Mouse (Mus musculus) stomach, embryonic 14.5 days (tissue): ENCODE results near the gene Ccrl2. TPM values are rescaled to one million over a fixed set of nuclear protein-coding genes. Genes with fewer than 3 reads are reported as not detected.
A peak's percentile ranks its signal among the peaks of the same experiment; 100 is the strongest.

Source experiments
- ATAC-seq: fragments of 200-750 bp; cut with Nextera tagmentation; 2 replicates; pipeline ENCODE4 v1.8.0; 2017; ENCODE audit warnings: low read depth, moderate TSS enrichment; ENCODE audit not compliant: insufficient number of reproducible peaks, insufficient read depth, low FRiP score
- H3K27ac ChIP-seq: fragments of 300-500 bp; sonication (generic); 2 replicates; pipeline ENCODE4 v1.5.1; 2014; ENCODE audit warnings: mild to moderate bottlenecking, low read length, moderate library complexity, mixed read lengths
- H3K27me3 ChIP-seq: fragments of 300-500 bp; sonication (generic); 2 replicates; pipeline ENCODE4 v1.6.1; 2014; ENCODE audit warnings: low read length, control low read depth, mixed read lengths; ENCODE audit not compliant: control insufficient read depth, insufficient read depth
- H3K36me3 ChIP-seq: fragments of 300-500 bp; sonication (generic); 2 replicates; pipeline ENCODE4 v1.6.1; 2014; ENCODE audit warnings: mild to moderate bottlenecking, control low read depth, low read length, moderate library complexity, mixed read lengths; ENCODE audit not compliant: control insufficient read depth, insufficient read depth
- H3K4me1 ChIP-seq: fragments of 300-500 bp; sonication (generic); 2 replicates; pipeline ENCODE4 v1.6.1; 2014; ENCODE audit warnings: low read length, control low read depth, mixed read lengths; ENCODE audit not compliant: control insufficient read depth, insufficient read depth
- H3K4me2 ChIP-seq: fragments of 300-500 bp; sonication (generic); replicated peaks from 2 replicates; pipeline ENCODE4 v1.6.1; 2014; ENCODE audit warnings: low read depth, low read length, control low read depth
- H3K4me3 ChIP-seq: fragments of 300-500 bp; sonication (generic); 2 replicates; pipeline ENCODE4 v1.5.1; 2014; ENCODE audit warnings: low read depth, low read length, control low read depth
- H3K9ac ChIP-seq: fragments of 300-500 bp; sonication (generic); replicated peaks from 2 replicates; pipeline ENCODE4 v1.6.1; 2014; ENCODE audit warnings: low read depth, mild to moderate bottlenecking, control low read depth, low read length, moderate library complexity, mixed read lengths
- H3K9me3 ChIP-seq: fragments of 300-500 bp; sonication (generic); 2 replicates; pipeline ENCODE4 v1.6.1; 2016; ENCODE audit warnings: low read depth, low read length, control low read depth; ENCODE audit not compliant: control insufficient read depth
- WGBS: fragments of 180-500 bp; shearing (Covaris S2); extraction: QIAGEN DNeasy Blood & Tissue Kit; methylation state at CpG from one replicate; pipeline ENCODE4 v1.1.7; 2014; 5-methylcytosine and 5-hydroxymethylcytosine counted together
- polyA plus RNA-seq: library from polyadenylated mRNA; unstranded; fragments of >200 nt; fragmentation: Nextera tagmentation; extraction: Ambion mirVana; gene quantifications from 2 replicates; pipeline ENCODE4 v1.2.1, GENCODE M21; 2014

The Ccrl2 gene
- 1.0 and 2.2 TPM in 2 replicates for polyA plus RNA-seq

DNA sequence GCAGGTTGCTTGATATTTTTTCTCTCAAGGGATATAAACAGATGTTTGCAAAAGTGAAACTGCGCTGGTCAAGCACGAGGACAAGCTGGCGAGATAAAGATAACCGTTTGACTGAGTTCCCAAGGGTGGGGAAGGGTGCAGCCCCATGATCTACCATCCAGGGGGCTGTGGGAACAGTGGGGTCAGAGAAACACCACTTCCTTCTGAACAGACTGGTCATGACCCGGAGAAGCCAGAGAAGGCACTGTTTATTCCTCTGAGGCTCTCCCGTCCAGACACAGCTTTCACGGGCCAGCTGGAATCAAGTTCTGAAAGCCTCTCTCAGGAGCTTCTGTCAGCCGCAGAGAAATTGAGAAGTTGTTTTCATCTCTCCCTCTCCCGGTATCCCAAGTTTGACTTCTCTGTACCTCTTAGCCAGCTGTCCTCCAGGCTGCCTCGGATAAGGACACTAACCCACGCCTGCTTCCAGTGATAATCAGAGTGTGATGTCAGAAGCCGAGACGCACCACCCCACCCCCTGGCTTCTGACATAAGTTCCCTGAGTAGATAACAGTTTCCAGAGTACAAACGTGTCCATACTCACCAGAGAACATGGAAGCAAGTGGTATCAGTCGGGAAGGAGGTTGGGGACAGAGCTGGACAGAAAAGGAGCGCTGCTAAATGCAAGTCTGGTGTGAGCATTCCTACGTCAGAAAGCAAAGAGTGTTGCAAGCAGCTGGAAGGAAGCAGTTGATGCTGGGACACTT lies at the start of gene Ccrl2:
TSS of gene Ccrl2 (minus strand) at position 722 of the 746 bp plus-strand sequence.
- peak; percentile 82; the same call in 1 of the 2 replicates for ATAC-seq
- Histone ChIP-seq H3K4me1 (no peaks in the 10 kb centered on the region), H3K27me3 (no peaks in the 10 kb centered on the region), H3K36me3 (no peaks in the 10 kb centered on the region), H3K4me2 (peak within 1 kb of the TSS; percentile 50), H3K27ac (peak within 1 kb of the TSS; percentile 3; the same call in 1 of the 2 replicates), H3K4me3 (peak within 1 kb of the TSS; percentile 35), H3K9ac (0 out of 2 replicates have a peak within 1 kb of the TSS, but pooled peaks have one; percentile 0), H3K9me3 (no peaks in the 10 kb centered on the region)
- WGBS = 8% methylated on average over 17 of the region's 17 CpGs

DNA sequence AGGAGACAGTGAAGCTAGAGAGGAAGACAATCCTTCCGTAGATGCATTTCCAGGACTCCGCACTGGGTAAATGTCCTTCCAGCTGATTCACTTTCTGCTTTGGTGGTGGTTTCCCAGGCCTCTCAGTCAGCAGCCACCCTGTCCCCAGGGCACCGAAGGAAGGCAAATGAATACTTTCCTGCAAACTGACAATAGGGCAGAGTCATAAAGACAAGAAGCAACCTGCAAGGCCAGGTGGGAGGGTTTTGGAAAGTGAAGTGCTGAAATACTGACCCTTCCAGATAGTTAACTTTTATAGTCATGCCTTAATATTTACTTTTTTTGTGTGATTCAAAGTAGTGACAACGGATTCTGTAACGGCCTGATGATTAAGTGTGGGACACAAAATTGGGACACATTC lies 46.6 kb upstream of the Ccrl2 start:
- Histone ChIP-seq H3K9me3 (no peaks in the 10 kb centered on the region), H3K27ac (no peak overlapping the region)

DNA sequence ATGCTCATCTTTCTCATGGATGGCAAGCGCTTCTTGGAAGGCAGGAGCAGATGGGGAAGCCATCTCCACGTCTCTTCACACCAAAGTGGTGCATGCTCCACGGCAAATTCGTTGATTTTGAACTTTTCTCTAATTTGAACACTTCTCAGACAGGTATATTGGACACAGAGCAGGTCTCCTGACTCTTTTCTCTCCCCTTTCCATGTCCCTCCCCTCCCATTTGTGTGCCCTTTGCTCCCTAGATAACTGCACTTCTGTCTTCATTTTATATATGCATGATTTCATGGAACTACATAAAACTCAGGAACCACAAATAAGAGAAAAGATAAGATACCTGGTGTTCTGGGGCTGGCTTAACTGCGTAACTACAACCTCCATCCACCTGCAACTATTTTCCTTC lies 46.0 kb upstream of the Ccrl2 start:
- no peak for ATAC-seq

More for the DNA sequence above, 46.6 kb upstream of the Ccrl2 start:
- Histone ChIP-seq H3K36me3 (no peaks in the 10 kb centered on the region), H3K4me2 (no peak overlapping the region), H3K27me3 (no peaks in the 10 kb centered on the region), H3K4me3 (no peak overlapping the region), H3K9ac (no peak overlapping the region), H3K4me1 (no peaks in the 10 kb centered on the region)
- ATAC-seq = no peak
- 82% methylated on average over 5 of the region's 5 CpGs for WGBS

DNA sequence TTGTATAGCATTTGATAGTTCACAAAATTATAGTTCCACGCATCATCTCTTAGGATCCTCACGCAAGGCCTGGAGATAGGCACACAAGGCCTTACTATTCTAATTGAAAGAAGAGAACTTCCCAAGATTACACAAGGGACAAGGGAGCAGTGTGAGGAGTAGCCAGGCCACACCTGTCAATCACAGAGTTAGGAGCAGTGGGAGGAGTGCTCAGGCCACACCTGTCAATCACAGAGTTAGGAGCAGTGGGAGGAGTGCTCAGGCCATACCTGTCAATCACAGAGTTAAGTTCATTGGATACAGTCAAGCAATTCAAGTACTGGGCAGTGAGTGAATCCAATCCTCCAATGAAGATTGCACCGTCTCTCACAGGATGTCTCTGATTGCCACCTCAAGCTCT lies 43.1 kb upstream of the Ccrl2 start:
- H3K27ac ChIP-seq = no peak overlapping the region
- H3K4me2 ChIP-seq = no peak overlapping the region
- H3K27me3 ChIP-seq = no peaks in the 10 kb centered on the region
- no peaks in the 10 kb centered on the region for H3K36me3 ChIP-seq
- no peaks in the 10 kb centered on the region for H3K9me3 ChIP-seq
- H3K9ac ChIP-seq = no peak overlapping the region
- WGBS = 96% methylated on average over 3 of the region's 3 CpGs
- H3K4me1 ChIP-seq = no peaks in the 10 kb centered on the region
- ATAC-seq = no peak
- H3K4me3 ChIP-seq = no peak overlapping the region

More for the DNA sequence above, 46.0 kb upstream of the Ccrl2 start:
- Histone ChIP-seq H3K4me3 (no peak overlapping the region), H3K36me3 (no peaks in the 10 kb centered on the region), H3K9me3 (no peaks in the 10 kb centered on the region), H3K27me3 (no peaks in the 10 kb centered on the region), H3K27ac (no peak overlapping the region), H3K9ac (no peak overlapping the region), H3K4me2 (no peak overlapping the region), H3K4me1 (no peaks in the 10 kb centered on the region)
- WGBS = 79% methylated on average over 5 of the region's 5 CpGs

DNA sequence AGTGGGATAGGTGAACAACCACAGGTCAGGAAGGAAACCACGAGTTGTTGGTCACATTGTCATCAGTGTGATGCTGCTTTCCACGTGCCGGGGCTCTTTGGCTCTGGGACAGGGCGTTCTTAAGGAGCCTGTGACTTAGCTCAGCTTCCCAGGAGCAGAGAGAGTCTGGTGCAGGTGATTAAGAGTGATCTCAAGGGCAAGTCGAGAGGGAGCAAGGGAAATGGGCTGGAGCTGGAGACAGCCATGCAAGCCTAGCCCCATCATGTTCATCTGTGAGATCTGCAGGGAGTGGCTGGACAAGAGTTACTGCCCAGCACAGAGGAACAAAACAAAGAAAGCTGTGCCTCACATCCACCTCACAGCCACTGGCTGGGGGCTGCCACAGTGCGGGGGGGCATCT lies 40.2 kb upstream of the Ccrl2 start:
- H3K4me1 ChIP-seq = no peaks in the 10 kb centered on the region
- no peak overlapping the region for H3K4me2 ChIP-seq
- no peak overlapping the region for H3K4me3 ChIP-seq
- H3K9ac ChIP-seq = no peak overlapping the region
- ATAC-seq = no peak
- H3K9me3 ChIP-seq = no peaks in the 10 kb centered on the region
- 56% methylated on average over 6 of the region's 6 CpGs for WGBS
- H3K27ac ChIP-seq = no peak overlapping the region
- no peaks in the 10 kb centered on the region for H3K27me3 ChIP-seq
- H3K36me3 ChIP-seq = no peaks in the 10 kb centered on the region

DNA sequence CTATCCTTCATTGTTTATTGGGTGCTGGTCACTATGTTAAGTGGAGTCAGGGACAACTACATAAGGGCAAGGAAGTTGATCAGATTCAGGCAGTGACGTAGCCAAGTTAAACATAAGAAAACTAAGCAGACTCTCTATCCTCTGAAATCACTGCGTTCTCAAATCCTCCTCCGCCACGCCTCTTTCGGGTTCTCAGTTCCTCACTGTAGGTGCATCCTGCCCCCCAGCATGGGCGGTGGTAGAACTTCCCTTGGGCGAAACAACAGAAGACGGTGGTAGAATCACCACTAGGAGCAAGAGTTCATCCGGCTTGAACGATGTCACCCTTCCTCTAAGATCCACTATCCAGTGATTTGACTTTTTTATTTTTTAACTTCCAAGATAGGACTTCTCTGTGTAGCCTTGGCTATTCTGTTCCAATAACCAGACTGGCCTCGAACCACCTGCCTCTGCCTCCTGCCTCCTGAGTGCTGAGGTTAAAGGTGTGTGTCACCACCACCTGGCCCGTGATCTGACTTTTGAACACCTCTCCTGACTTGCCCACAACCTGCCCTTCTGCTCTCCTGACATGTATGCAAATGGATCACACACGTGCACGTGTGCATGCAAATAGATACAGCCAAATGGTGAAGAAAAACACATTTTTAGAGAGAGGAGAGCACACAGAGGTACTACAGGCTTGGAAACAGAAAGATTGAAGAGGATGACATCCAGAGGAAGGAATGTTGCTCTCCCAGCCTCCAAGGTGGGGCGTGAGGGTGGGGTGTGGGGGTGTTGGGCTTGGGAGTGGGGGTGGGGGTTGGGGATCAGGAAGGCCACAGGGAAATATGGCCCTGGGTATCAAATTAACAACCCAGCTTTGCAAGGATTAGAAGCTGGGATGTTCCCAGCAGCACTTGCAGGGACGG lies 39.4 kb upstream of the Ccrl2 start:
- 78% methylated on average over 16 of the region's 16 CpGs for WGBS
- Histone ChIP-seq H3K4me1 (no peaks in the 10 kb centered on the region), H3K4me3 (no peak overlapping the region), H3K36me3 (no peaks in the 10 kb centered on the region), H3K4me2 (no peak overlapping the region), H3K27ac (no peak overlapping the region), H3K9me3 (no peaks in the 10 kb centered on the region), H3K9ac (no peak overlapping the region), H3K27me3 (no peaks in the 10 kb centered on the region)
- no peak for ATAC-seq

DNA sequence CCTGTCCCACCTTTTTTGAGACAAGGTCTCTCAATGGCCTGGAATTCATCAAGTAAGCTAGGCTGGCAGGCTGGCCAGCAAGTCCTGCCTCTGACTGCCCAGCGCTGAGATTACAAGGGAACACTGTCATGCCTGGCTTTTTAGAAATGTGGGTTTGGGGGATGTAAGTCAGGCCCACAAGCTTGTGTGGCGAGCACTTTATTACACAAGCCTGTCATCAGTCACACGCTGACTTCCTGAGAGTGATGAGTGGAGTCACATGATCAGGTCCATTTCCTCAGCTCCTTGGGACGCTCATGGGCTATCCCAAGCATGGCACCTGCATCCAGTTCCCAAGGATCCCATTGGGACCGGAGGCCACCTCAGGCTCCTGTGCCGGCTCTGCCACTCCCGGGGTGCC lies 38.4 kb upstream of the Ccrl2 start:
- H3K9ac ChIP-seq = no peak overlapping the region
- H3K36me3 ChIP-seq = no peaks in the 10 kb centered on the region
- 82% methylated on average over 7 of the region's 7 CpGs for WGBS
- H3K9me3 ChIP-seq = no peaks in the 10 kb centered on the region
- H3K4me2 ChIP-seq = no peak overlapping the region
- no peak overlapping the region for H3K4me3 ChIP-seq
- no peak overlapping the region for H3K27ac ChIP-seq
- no peaks in the 10 kb centered on the region for H3K4me1 ChIP-seq
- H3K27me3 ChIP-seq = no peaks in the 10 kb centered on the region
- ATAC-seq = no peak

DNA sequence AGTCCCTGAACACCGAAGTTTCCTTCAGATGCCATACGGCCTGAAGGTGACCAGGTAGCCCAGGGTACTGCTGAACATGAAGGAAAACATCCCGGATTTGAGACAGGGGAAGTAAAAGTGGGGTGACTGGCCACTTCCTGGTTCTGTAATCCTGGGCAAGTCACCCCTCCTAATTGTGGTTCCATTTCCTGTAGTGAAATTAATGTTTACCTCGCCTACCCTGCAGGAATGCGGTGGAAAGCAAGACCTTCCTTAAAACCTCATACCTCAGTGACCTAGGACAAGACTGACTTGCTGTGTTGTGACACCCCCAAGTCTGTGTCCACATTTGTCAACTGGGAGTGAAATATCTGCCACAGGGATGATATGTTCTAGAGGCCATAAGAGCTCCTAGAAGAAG lies 37.3 kb upstream of the Ccrl2 start:
- 64% methylated on average over 5 of the region's 5 CpGs for WGBS
- Histone ChIP-seq H3K36me3 (no peaks in the 10 kb centered on the region), H3K9me3 (no peaks in the 10 kb centered on the region), H3K4me2 (no peak overlapping the region), H3K27ac (no peak overlapping the region), H3K4me1 (no peaks in the 10 kb centered on the region), H3K4me3 (no peak overlapping the region), H3K27me3 (no peaks in the 10 kb centered on the region), H3K9ac (no peak overlapping the region)
- ATAC-seq = no peak
